Mouse (Mus musculus) R1 (cell line): Measurements from ENCODE around the gene Tmem201.

Source experiments
- DNase-seq: peaks from one replicate; pipeline ENCODE4 v3.0.0-alpha.2; 2018; ENCODE audit warnings: low read depth, low spot score

Tmem201 gene

GRCm38 (mm10) chr4:149684841-149685623 lies 52.8 kb downstream of the Tmem201 start:
- DNase-seq = peak; percentile 78

GRCm38 (mm10) chr4:149683875-149684274 lies 54.0 kb downstream of the Tmem201 start:
- peak; percentile 94 for DNase-seq

GRCm38 (mm10) chr4:149679056-149679770 lies 58.6 kb downstream of the Tmem201 start:
- DNase-seq = no peak

DNA sequence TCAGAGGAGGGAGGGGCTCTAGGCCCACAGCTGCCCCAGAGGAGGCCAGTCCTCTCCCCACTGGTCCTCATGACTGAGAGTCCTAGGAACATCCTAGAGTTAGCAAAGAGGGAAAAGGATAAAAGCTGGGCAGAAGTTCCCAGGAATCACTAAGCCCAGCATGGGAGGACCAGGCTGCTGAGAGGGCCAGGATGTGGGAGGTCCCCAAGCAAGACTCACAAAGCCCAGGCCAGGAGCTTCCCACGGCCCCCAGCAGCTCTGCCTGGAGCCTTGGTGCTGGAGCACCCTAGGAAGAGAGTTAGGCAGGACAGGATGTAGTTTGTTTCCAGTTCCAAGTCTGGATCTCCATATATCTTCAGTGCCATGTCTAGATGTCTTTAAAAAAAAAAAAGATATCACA lies 59.8 kb downstream of the Tmem201 start:
- no peak for DNase-seq

DNA sequence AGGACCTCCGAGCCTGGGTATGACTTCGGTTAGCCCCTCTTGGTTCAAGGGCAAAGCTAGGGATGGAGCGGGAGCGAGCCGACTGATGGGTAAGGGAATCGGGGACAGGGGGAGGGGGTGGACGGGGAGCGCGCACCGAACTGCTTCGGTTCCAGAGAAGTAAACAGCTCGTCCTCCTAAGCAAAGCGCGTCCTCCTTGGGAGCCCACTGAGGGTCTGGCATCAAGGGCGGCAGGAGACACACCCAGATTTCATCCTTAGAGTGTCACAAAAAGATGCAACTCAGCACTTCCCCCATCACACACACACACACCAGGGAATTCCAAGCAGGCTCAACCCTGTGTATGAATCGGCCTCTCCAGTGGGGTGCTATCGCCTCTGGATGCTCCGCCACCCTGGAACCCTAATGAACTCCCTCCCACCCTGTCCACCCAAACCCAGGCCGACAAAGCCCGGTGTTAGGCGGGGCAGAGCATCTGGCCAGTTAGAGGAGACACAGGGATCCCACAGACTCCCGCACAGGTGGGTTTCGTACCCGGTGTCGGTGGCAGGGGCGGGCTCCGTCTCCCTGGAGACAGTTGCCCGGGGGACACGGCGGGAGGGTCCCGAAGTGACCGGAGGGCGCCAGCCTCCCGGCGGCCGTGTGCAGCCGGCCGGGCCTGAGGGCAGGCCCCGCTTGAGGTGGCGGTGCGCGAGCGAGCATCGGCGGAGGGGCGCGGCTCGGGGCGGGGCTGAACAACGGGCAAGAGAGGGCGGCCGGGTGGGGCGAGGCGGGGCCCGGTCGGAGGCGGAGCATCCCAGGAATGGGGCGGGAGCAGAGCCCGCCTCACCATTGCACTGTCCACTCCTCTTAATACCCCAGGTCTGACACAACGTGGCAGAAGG lies 62.2 kb downstream of the Tmem201 start:
- DNase-seq = peak; percentile 78

- no peak for DNase-seq
These were observed 62.9 kb downstream of the Tmem201 start for GRCm38 (mm10) chr4:149674814-149675377.

- no peak for DNase-seq
These were observed 65.1 kb downstream of the Tmem201 start for GRCm38 (mm10) chr4:149672747-149673146.

DNA sequence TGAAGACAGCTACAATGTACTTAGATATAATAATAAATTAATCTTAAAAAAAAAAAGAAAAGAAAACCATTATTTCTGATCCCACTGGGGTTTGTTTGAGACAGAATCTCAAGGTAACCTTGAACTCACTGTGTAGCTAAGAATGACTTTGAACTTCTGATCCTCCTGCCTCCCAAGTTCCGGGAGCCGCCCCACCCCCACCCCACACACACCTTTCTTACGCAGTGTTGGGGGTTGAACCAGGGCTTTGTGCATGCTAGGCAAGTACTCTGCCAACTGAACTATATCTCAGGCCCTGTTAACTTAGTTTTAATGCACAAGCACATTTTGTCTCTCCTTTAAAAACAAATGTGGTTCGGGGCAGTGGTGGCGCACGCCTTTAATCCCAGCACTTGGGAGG lies 66.7 kb downstream of the Tmem201 start:
- peak; percentile 66 for DNase-seq

GRCm38 (mm10) chr4:149665692-149666090 lies 72.2 kb downstream of the Tmem201 start:
- DNase-seq = no peak
